Mouse (Mus musculus) testis, adult 2 months (tissue): ENCODE measurements at regions not wholly inside any gene's neighbourhood (a gene's known extent, or its start where the extent isn't known, plus 50 kb on each side); places are given as distances from the start of the nearest gene placed in this dataset.

Experiments used
- CTCF ChIP-seq: fragments of 200-500 bp; IDR thresholded peaks from 2 replicates; pipeline ENCODE4 v1.5.1; 2012; ENCODE audit warnings: low read depth, mild to moderate bottlenecking, inconsistent platforms, low read length, moderate library complexity; ENCODE audit not compliant: control insufficient read depth, insufficient read depth, insufficient replicate concordance
- POLR2A ChIP-seq: fragments of 200-500 bp; IDR thresholded peaks from 2 replicates; pipeline ENCODE4 v1.6.1; 2012; ENCODE audit warnings: low read depth, mild to moderate bottlenecking, inconsistent platforms, low read length, moderate library complexity; ENCODE audit not compliant: control insufficient read depth

GRCm38 (mm10) chr7:133517576-133517975 is 84.4 kb downstream of the Tex36 start:
- no peak for TF ChIP-seq CTCF
- no peak for TF ChIP-seq POLR2A
